Mouse (Mus musculus) cortical plate, adult 2 months (tissue): Measurements from ENCODE around the gene Gm28998.
"Not testable (repeated sequence)": the region's sequence is repeated elsewhere in the genome, so short reads cannot be mapped to it uniquely, and the experiment has no call there.

ENCODE experiments used
- CTCF ChIP-seq: fragments of 200-500 bp; IDR thresholded peaks from 2 replicates; pipeline ENCODE4 v1.5.1; 2011; ENCODE audit warnings: mild to moderate bottlenecking, control low read depth, low read length; ENCODE audit not compliant: insufficient read depth; ENCODE audit errors: extremely low read depth
- POLR2A ChIP-seq: fragments of 200-500 bp; IDR thresholded peaks from 2 replicates; pipeline ENCODE4 v1.6.1; 2011; ENCODE audit warnings: mild to moderate bottlenecking, low read length, control low read depth; ENCODE audit not compliant: insufficient read depth; ENCODE audit errors: extremely low read depth

DNA sequence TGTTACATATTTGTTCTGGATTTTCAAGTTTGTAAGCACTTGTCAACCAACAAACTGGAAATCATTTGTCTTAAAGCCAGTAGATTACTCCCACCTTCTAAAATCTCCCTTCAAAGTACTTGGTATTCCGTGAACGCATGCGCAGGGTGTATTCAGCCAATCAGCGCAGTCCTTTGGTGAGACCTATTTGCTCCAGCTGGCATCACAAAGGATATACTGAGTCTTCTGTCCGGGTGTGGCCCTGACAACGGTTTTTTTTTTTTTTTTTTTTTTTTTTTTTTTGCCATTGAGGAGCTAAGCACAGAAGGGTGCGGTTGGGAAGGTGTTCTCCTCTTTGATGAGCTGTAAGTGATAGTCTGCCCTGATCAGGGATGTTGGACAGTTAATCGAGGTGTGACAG lies at the start of gene Gm28998:
- TF ChIP-seq CTCF, POLR2A: not testable (repeated sequence)
